Mouse (Mus musculus) intestine, embryonic 15.5 days (tissue): ENCODE measurements at regions not wholly inside any gene's neighbourhood (a gene's known extent, or its start where the extent isn't known, plus 50 kb on each side); places are given as distances from the start of the nearest gene placed in this dataset.

Experiments
- ATAC-seq: fragments of 200-750 bp; cut with Nextera tagmentation; 2 replicates; pipeline ENCODE4 v1.8.0; 2017; ENCODE audit warnings: moderate TSS enrichment, moderate library complexity
- H3K27ac ChIP-seq: fragments of 300-500 bp; sonication (generic); 2 replicates; pipeline ENCODE4 v1.5.1; 2015; ENCODE audit warnings: mild to moderate bottlenecking, inconsistent platforms
- H3K27me3 ChIP-seq: fragments of 300-500 bp; sonication (generic); replicated peaks from 2 replicates; pipeline ENCODE4 v1.6.1; 2015; ENCODE audit warnings: inconsistent platforms
- H3K36me3 ChIP-seq: fragments of 300-500 bp; sonication (generic); 2 replicates; pipeline ENCODE4 v1.6.1; 2015; ENCODE audit warnings: inconsistent platforms
- H3K4me1 ChIP-seq: fragments of 300-500 bp; sonication (generic); replicated peaks from 2 replicates; pipeline ENCODE4 v1.6.1; 2015; ENCODE audit warnings: inconsistent platforms
- H3K4me2 ChIP-seq: fragments of 300-500 bp; sonication (generic); replicated peaks from 2 replicates; pipeline ENCODE4 v1.6.1; 2015; ENCODE audit warnings: mild to moderate bottlenecking, inconsistent platforms
- H3K4me3 ChIP-seq: fragments of 300-500 bp; sonication (generic); replicated peaks from 2 replicates; pipeline ENCODE4 v1.5.1; 2015; ENCODE audit warnings: inconsistent platforms
- H3K9ac ChIP-seq: fragments of 300-500 bp; sonication (generic); 2 replicates; pipeline ENCODE4 v1.6.1; 2015; ENCODE audit warnings: inconsistent platforms
- H3K9me3 ChIP-seq: fragments of 300-500 bp; sonication (generic); 2 replicates; pipeline ENCODE4 v1.6.1; 2016; ENCODE audit warnings: inconsistent platforms
- whole genome bisulfite sequencing: fragments of 180-500 bp; shearing (Covaris S2); methylation state at CpG from one replicate; pipeline ENCODE4 v1.1.7; 2015; 5-methylcytosine and 5-hydroxymethylcytosine counted together

DNA sequence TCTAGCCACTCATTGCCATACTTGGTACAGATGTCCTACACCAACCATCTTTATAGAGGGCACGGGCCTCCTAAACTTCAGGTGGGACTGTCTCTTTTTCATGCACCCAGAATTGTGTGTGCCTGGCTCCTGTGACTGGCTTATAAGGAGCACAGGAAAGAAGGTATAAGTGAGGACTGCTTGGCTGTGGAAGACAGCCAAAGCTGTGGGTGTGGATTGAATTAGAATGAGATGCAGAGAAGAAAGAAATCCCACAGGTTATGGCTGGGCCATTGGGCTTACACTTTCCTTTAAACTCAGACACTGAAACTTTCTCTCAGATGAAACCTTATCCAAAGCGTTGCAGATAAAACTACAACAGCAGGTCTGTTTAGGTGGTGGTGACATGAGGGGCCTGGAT is 239.5 kb upstream of the Fam160b2 start:
- Histone ChIP-seq H3K27ac (no peak overlapping the region), H3K9me3 (no peaks in the 10 kb centered on the region), H3K36me3 (no peaks in the 10 kb centered on the region), H3K27me3 (no peaks in the 10 kb centered on the region), H3K4me2 (no peak overlapping the region), H3K4me3 (no peak overlapping the region), H3K4me1 (no peaks in the 10 kb centered on the region), H3K9ac (no peak overlapping the region)
- 87% methylated on average over 2 of the region's 2 CpGs for WGBS
- ATAC-seq = no peak

DNA sequence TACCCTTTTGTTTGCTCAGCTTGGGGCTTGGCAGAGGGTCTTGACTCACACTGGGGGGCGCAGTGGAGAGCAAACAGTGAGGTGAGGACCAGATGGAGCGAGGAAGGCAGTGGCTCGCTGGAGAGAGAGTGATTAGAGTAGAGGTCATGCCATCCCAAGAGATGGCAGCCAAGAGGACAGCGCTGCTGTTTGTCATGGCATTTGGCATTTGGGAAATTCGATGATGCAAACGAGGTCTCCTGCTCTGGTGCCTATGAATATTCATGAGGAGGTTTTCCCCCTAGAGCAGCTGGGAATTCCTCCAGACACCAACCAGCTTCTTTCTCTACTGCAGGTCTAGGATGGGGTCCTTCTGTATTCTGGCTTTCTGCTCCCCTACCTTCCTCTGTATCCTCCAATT is 237.9 kb upstream of the Fam160b2 start:
- Histone ChIP-seq H3K4me2 (no peak overlapping the region), H3K4me1 (no peaks in the 10 kb centered on the region), H3K27ac (no peak overlapping the region), H3K9ac (no peak overlapping the region), H3K36me3 (no peaks in the 10 kb centered on the region), H3K4me3 (no peak overlapping the region), H3K27me3 (no peaks in the 10 kb centered on the region), H3K9me3 (no peaks in the 10 kb centered on the region)
- WGBS = 11% methylated on average over 6 of the region's 6 CpGs
- no peak for ATAC-seq

DNA sequence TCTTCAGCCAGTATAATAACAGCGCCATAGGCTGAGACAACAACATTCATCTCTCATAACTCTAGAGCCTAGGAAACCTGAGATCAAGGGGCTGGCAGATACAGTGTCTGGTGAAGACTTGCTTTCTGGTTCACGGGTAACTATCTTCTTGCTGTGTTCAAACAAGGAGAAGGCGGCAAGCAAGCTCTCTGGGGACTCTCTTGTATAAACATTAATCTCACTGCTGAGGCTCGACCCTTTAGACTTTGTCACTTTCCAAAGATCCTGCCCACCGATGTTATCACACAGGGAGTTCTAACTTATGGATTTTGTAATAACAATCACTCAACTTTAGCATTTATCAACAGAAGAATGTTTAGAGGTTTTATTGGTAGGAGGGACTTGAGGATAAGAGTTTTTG is 233.6 kb upstream of the Fam160b2 start:
- 26% methylated on average over 5 of the region's 5 CpGs for WGBS
- no peaks in the 10 kb centered on the region for H3K9me3 ChIP-seq
- no peaks in the 10 kb centered on the region for H3K27me3 ChIP-seq
- H3K4me1 ChIP-seq = no peaks in the 10 kb centered on the region
- peak; percentile 66 for ATAC-seq
- no peak overlapping the region for H3K9ac ChIP-seq
- H3K4me3 ChIP-seq = no peak overlapping the region
- 0 out of 2 replicates have a peak overlapping the region, but pooled peaks have one; percentile 17 for H3K4me2 ChIP-seq
- no peaks in the 10 kb centered on the region for H3K36me3 ChIP-seq
- H3K27ac ChIP-seq = no peak overlapping the region

DNA sequence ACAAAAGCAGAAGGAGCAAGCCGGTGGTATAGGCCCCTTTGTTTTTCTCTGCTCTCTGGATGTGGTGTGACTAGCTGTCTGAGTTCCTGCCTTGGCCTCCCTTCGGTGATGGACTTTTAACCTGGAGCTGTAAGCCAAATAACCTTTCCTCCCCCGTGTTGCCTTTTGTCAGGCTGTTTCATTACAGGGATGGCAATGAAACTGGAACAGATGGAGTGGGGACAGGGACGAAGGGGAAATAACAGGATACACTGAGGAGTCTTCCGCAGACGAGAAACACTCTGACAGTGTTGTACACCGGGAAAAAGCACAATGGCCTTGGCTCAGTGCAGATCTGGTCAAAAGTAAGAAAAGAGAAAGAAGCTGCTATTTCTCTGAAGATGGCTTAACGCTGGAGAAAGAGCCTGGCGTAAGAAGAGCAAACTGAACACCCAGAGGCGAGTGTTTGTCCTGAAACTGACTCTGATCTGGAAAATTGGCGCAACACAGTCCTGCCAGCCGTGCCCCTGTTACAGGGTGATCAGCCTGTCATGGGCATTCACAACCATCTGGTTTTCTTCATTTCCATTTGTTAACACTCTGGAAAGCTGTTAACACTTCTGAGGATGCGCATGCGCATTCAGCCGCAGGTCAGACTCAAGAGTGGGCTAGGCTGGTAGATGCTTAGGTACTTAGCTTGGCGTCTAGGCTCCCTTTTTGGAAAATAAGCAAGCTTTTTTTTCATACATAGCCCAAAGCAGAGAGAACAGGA is 233.0 kb upstream of the Fam160b2 start:
- H3K27ac ChIP-seq = no peak overlapping the region
- H3K4me3 ChIP-seq = no peak overlapping the region
- H3K36me3 ChIP-seq = no peaks in the 10 kb centered on the region
- peak; percentile 47 for ATAC-seq
- no peaks in the 10 kb centered on the region for H3K4me1 ChIP-seq
- 49% methylated on average over 16 of the region's 16 CpGs for WGBS
- no peak overlapping the region for H3K9ac ChIP-seq
- no peaks in the 10 kb centered on the region for H3K9me3 ChIP-seq
- H3K27me3 ChIP-seq = no peaks in the 10 kb centered on the region
- 0 out of 2 replicates have a peak overlapping the region, but pooled peaks have one; percentile 17 for H3K4me2 ChIP-seq

DNA sequence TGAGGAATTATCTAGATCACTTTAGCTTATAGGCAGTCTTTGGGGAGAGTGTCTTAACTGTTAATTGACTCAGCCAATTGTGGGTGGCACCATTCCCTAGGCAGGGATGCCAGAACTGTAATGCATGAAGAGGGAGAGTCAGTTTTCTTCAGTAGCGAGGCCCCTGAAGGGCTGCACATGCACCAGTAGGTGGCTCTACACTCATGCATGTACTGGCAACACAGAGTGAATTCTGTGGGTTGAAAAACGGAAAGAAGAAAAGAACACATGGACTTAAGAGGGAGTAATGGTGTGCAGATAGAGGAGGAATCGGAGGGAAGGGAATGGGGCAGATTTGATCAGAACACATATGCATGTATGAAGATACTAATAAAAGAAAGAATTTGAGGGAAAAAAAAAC is 232.4 kb upstream of the Fam160b2 start:
- no peak for ATAC-seq
- 73% methylated on average over 3 of the region's 3 CpGs for WGBS
- H3K4me2 ChIP-seq = no peak overlapping the region

More for the DNA sequence above, 232.4 kb upstream of the Fam160b2 start:
- H3K9me3 ChIP-seq = no peaks in the 10 kb centered on the region
- H3K27ac ChIP-seq = no peak overlapping the region
- no peak overlapping the region for H3K9ac ChIP-seq
- H3K27me3 ChIP-seq = no peaks in the 10 kb centered on the region
- no peak overlapping the region for H3K4me3 ChIP-seq
- no peaks in the 10 kb centered on the region for H3K36me3 ChIP-seq
- no peaks in the 10 kb centered on the region for H3K4me1 ChIP-seq
